Mouse (Mus musculus) lung, postnatal 25 days (tissue): ENCODE measurements around the gene Bach2.

Source experiments
- DNase-seq: peaks from one replicate; pipeline ENCODE4 v3.0.0; 2022; ENCODE audit warnings: low spot score

The Bach2 gene

DNA sequence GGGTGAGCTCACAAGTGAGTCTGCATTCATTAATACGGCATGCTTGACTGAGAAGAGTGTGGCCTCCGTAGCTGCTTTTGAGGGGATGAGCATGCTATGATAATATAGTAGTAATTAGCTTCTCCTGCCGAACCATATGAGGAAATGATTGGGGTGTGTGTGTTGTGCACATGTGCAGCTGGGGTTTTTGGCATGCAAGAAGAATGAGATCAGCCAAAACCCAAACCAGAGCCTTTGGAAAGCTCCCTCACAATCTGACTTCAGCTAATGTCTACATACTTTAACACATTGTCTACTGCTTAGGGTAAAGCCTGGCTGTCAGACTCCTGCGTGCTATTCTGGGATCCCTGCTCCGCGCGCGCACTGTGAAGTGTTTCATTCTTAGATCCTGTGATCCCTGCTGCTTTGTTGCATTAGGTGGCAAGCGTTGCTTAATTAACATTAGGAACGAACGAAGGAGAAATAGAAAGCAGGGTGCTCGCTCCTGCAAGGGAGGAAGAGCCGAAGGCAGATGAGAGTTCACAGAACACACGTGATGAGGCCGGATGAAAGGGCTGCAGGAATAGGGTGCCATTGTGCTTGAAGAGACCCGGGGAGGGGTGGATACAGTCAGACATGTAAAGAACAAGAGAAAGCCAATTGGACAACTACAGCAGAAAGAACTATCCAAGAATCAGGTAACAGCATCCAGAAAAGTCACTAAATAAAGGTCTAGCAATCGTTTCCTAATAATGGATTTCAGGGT, 248.2 kb downstream of the Bach2 start:
- no peak for DNase-seq

DNA sequence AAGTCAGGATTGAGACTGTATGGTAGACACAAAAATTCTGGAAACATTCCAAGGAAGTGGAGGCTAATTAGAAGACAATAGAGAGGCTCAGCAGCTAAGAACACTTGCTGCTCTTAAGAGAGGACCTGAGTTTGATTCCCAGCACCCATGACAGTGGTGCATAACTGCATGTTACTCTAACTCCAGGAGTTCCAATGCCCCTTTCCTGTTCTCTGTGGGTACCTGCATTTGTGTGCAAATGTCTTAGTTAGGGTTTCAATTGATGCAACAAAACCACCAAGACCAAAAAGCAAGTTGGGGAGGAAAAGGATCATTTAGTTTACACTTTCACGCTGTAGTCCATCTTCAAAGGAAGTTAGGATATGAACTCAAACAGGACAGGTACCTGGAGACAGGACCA, 250.6 kb downstream of the Bach2 start:
- DNase-seq = no peak

DNA sequence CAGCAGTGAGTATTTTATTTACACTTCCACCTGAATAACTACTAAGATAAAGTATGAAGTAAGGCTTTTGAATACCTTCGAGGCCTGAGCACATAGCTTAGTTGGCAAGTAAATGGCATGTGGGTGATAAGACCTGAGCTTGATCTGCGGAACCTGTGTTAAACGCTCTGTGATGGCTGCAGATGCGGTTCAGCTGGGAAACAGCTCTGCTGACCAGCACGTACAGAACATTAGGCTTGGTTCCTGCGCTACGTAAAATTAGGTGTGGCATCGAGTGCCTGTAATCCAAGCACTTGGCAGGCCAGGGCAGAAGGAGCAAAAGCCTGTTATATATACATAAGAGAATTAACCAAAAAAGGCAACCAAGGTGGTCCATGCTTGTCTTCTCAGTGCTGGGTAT, 252.6 kb downstream of the Bach2 start:
- no peak for DNase-seq

DNA sequence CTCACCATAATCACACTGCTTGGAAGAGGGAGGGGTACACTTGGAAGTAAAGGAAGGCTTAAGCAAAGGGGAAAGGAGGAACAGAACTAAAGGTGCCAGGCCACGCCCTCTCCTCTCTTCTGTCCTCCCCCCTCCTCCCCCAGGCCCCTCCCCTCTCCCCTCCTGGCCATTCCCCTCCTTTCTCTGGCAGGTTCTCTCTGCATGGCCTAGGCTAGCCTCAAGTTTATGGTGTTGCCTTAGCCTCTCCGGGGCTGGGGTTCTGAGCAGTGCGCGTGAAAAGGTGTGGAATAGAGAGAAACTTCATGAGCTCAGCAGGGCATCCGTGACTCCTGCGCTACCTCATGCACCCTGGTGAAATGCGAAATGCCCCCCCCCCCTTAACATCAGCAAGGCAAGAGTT, 254.2 kb downstream of the Bach2 start:
- no peak for DNase-seq

DNA sequence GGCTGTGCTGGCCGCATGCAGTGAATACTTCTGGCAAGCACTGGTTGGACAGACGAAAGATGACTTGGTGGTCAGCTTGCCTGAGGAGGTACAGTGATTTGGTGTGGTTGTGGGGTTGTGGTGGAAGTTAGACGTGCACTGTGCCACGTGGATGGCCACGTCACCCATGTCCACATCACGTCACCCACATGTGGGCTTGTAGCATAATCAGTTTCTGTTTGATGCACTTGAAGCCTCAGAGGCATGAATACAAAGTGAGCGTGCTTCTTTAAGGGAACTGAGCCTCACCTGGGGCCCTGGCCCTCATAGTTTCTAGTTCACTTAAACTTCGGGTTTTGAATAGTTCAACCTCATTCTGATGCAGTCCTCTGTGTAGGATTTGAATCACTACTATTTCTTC, 263.2 kb downstream of the Bach2 start:
- DNase-seq = no peak

DNA sequence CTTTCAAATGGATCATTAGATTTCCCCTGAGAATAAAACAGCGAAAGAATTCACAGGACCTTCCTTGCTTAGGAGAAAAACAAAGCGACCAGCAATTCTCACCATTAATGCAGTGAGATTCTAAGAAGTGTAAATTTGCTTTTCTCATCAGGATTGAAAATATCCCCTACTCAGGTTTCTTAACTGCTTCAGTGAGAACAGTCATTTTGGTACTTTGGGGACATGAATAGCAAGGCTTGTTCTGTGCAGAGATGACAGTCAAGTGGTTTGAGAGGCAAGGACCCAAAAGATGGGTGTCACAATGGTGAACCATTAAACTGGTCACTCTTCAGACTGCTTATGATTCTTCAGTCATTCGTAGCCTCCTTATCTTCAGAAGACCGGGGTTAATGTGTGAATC, 263.6 kb downstream of the Bach2 start:
- DNase-seq = no peak

DNA sequence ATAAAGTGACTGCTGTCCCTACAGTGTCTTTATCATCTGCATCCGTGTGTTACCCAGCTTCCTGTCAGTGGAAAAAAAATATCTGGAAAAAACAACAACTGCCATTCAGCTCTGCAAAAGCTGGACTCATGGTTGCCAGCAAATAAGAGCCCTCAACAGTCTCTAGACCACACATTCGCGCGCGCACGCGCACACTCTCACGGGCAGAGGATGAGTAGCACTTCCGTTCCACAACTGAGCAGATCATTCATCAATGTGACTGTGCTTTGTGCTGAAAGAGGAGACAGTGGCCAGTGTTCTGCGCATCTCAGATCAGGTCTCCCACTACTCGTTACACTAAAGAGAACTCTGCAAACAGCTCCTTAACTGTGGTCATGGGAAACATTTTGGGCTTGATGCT, 265.6 kb downstream of the Bach2 start:
- no peak for DNase-seq

DNA sequence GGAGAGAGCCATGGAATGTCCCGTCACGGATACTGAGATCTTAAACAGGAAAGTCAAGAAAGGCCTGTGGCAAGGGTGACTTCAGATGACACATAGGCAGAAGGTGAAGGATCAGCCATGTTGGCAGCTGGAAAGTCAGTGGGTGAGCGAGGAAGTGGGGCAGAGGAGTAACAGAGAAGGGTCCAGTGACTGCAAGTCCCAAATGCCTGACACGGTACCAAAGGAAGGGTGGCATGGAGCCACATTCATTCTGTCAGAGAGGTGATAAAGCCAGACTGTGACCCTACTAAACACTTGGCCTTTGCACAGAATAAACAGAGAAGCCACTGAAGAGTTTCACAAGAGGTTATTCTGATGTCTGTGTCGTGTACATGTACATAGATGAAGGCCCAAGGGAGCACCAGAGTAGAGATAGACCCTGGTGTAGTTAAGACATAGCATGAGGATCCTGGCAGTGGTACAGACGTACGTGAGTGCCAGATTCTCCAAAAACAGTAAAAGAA, 267.8 kb downstream of the Bach2 start:
- DNase-seq = no peak

DNA sequence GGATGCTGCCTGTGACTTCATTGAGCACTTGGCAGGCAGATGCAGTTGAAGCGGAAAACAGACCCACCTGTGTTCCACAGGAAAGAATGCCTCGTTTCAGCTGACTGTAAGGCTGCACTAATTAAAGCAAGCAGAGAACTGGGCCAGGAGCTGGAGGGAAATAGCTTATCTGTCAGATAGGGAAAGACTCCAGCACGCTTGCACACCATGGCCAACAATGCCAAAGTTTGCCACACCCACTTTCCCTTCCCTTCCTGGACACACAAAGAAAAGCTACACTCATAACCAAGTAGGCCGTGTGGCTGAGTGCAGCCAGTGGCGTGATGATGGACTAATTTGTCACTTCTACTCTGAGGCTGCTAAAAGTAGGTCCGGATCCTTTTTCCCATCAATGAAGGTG, 268.4 kb downstream of the Bach2 start:
- DNase-seq = peak; percentile 36

DNA sequence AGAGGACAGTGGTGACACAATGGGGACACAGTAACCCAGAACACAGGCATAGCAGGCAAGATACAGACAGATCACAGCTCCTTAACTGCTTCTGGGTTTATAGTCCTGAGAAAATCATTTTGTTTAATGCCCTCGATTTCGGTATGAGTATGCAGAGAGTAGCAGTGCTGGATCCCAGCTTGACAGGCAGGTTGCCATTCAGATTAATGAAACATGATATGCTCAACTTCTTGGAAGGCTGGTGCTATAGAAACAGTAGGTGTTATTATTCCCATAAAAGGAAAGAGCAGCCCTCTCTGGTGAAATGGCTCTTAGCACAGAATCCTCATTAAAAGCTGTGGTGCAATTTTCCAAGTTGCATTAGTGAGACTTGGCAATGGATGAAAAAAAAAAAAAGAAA, 270.0 kb downstream of the Bach2 start:
- no peak for DNase-seq

DNA sequence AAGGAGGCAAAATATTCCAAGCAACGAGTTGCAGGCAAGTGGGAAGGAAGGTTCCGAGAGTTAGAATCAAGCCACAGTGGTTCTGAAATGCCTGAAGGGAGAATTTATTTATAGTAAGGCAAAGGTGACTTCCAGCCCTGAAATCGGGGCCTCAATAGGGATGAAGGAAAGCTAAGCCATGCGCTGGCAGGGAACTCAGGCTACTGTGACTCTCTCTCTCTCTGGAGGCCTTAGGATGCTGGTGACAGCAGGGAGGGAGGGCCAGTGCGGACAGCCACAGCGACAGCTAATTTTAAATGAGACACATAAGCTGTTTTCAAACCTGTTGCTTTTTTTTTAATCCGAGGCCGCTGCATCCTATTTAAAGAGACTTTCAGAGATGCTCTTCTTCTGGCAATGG, 270.4 kb downstream of the Bach2 start:
- DNase-seq = no peak

DNA sequence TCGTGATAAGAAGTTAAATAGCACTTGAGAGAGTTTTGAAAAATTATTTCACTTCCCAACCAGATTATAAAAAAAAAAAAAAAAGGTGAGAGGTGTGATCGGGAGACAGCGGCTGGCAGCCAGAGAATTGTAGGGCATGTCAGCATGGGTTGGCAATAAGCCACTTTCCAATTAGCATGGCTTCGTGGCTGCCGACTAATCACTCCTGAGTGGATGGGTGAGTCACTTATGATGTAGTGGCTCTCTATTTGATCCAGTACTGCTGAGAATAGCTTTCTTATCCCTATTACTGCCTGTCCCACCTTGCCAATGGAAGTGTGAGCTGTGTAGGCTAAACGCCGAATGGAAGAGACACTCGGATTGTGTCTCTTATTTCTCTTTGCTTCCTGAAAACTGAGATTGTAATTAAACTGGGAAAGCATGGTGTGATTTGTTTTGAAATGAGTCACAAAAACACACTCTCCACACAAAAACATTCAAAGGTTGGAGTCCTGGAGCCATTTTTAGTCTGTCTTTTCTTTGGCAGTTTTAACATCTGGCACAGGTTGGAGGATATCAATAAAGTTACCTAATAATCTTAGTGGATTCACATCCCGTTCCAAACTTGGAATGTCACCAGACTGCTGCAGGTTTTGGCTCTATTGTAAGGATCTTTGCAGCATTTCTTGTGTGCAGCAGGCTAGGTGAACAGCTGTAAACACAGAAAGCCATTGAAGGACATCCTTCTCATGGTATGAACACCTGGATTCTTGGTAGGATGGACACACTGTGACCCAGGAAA, 271.4 kb downstream of the Bach2 start:
- DNase-seq = no peak

DNA sequence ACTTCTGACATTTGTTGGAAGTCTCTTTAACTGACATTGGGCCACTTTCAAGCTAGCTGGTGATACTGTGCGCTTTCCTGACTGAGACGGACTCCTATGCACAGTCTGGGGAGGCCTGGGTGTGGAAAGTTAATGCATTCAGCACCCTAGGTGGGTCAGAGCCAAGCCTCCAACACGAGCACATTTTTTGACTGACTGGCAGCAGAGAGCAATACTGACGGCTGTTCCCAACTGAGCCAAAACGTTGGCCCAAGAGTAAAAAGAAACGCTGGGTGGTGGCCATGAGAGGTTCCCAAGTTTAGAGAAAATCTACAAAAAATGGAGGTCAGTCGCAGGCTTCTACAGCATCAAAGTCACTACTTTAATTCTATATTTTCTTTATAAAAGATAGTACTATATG, 272.3 kb downstream of the Bach2 start:
- DNase-seq = no peak

DNA sequence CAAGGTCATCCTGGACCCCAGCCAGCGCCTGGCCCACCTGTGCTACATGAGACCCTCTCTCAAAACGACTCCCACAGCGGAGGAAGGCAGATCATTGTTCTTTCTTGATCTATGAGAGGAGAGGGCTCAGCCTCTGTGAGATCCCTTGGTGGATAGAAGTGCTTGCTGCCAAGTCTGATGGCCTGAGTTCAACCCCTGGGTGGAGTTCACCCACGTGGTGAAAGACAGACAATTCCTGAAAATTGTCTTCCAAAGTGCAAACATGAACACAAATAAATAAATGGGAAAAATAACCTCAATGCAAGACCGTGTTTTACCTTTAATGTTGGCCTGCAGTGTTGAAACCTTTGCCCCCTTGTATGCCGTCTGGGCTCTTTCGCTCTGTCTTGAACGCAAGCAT, 277.5 kb downstream of the Bach2 start:
- no peak for DNase-seq

DNA sequence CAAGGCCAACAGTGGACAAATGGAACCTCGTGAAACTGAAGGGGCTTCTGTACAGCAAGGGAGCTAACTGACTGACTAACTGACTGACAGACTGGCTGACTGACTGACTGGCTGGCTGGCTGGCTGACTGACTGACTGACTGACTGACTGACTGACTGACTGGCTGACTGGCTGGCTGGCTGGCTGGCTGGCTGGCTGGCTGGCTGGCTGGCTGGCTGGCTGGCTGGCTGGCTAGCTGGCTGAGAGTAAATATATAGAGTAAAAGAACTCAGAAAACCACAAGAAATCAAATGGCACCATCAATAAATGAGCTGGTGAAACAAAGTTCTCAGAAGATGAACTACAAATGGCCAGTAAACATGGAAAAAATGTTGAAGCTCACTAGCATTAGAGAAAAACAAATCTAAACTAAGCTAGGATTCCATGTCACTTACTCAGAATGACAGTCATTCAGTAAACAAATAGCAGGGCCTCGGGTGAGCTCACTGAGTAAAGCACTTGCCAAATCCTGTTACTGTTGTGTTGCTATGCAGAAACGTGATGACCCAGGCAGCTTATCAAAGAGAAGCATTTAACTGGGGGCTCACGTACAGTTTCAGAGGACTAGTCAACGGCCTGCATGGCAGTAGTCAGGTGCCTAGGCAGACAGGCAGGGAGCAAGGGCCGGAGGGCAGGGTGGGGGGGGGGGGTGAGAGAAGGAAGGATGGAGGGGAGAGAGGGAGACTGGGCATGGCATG, 280.4 kb downstream of the Bach2 start:
- peak; percentile 42 for DNase-seq

DNA sequence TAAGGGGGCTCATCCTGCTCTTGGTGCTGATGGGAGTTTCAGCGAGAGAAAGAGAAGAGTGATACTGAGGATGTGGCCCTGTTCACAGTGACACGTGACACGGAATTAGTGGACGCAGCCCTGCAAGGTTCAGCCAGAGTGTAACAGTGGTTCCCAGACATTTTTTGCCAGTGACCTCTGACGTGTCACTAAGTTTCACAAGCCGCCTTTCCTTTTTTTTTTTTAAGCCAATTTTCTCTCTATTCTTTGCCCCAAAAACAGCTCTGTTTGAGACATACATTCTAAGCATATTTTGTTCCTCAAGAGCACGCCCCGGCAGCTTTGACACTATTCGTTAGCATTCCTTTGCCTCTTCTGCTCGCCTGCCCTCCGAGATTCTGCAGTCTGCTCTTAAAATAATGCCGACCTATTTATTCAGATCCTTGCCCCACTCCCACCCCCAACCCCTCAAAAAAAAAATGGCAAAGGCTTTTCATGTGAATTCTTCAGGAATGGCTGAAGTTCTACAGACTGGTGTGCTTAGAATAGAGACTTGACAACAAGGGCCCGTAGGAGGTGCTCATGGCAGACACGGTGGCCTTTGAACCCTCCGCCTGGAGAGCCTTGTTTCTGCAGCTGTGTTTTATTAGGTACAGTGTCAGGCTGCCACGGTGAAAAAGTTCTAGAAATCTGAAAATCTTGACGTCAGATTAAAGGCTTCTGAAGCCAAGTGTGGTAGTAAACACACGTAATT, 282.2 kb downstream of the Bach2 start:
- peak; percentile 52 for DNase-seq

DNA sequence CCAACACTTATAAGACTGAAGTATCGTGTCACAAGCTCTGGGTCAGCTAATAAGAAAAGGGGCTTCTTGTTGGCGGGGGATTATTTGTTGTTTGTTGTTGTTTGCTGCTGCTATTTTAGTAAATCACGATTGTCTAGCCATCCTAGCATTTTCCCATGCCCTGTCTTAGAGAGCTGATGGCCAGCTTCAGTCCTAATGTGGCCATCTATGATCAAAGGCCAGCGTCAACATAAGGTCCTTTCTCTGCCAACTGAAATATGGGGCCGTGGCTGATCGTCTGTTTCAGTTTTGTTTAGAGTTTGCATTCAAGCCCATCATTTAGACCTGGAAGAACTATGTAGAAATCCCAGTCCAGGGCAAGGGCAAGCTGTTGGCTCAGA, 282.7 kb downstream of the Bach2 start:
- no peak for DNase-seq

DNA sequence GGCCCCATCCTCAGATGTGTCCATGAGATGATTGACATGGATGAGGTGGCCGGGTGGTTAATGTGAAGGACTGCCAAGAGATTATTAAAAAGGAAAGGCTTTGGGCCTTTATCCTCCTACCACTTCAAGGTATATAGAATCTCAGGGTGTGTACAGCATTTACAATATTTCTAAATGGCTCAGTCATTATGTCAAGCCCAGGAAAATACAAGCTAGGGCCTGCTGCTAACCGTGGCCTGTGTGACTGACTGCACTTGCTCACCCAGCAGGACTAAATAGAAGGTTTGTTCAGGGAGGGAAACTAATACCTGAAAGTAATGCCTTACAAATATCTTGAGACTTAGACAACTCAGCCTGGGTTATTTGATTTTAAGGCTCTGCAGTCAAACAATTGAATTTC, 283.4 kb downstream of the Bach2 start:
- DNase-seq = no peak

DNA sequence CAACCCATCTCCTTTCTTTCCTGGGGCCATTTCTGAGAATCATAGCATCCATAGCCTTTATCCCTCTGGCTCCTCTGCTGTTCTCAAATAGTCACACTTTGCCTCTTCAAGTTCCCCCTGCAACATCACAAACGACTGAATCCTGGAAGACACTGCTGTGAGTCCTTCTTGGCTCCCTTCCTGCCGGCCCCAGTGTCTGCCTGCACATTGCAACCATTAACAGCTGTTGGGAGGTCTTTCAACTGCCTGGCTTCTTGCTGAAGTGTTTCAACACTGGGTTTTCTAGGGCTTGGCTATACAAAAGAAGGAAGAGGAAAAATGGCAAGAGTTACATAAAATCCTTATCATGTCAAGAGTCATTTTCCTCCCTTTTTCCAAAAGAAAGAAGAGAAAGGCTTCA, 285.7 kb downstream of the Bach2 start:
- no peak for DNase-seq

DNA sequence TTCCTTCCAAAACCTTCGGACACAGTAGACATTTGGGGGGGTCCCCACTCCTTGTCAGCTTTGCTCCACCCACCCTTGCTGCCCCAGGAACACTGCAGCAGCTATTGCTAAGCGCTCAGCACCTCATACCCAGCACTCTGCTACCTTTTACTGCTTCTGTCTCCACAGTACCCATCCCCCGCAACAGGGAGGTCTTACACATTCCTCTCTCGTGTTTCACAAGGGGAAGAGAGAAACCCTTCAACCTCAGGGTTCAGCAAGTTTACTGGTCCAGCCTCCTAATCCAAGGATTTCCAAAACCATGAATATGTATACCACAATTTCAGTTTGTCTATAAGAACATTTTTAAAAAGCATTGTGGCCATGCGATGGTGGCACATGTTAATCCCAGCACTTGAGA, 286.4 kb downstream of the Bach2 start:
- no peak for DNase-seq

DNA sequence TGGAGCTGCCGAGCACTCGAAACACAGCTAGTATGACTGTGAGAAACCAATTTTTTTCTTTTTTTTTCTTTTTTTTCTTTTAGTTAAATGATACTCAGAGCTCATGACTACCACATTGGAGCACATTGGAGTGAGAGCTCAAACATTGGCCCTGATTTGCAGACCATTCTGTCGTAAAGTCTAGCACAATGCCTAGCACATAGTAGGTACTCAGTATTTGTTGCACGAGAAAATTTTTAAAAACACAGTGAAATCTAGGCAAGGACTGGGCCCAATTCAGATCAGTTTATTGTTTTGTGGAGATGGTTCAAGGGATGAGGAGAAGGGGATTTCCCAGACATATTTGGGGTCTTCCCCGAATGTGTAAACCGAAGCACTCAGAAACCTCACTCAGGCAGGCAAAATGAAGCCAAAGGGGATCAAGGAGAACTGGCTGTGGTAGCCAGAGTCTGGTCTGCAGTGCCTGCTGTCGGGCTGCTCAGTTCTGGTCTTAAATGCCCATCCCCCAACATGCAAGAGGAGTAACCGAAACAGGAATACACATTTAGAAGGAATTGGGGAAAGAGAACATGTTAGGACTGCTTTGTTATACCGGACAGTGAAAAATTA, 287.7 kb downstream of the Bach2 start:
- no peak for DNase-seq
